Mouse (Mus musculus): ENCODE measurements at regions not wholly inside any gene's neighbourhood (a gene's known extent, or its start where the extent isn't known, plus 50 kb on each side); places are given as distances from the start of the nearest gene placed in this dataset.

- H3K9me3 ChIP-seq (ENCODE audit: low read length): no peaks in the 10 kb centered on the region
- H3K4me3 ChIP-seq (ENCODE audit: low read length): no peak overlapping the region
- H3K4me1 ChIP-seq (ENCODE audit: insufficient read depth, low read length): no peaks in the 10 kb centered on the region
- H3K27me3 ChIP-seq (ENCODE audit: insufficient read depth, low read length): no peaks in the 10 kb centered on the region
- no peak for ATAC-seq (ENCODE audit: low FRiP score, low TSS enrichment)
- H3K27ac ChIP-seq (ENCODE audit: low read length): no peak overlapping the region
- 83% methylated on average over 4 of the region's 4 CpGs for WGBS
- no peak overlapping the region for H3K9ac ChIP-seq (replicated peaks; ENCODE audit: low read length)
- H3K36me3 ChIP-seq (ENCODE audit: insufficient read depth, low read length): no peaks in the 10 kb centered on the region
- H3K4me2 ChIP-seq (replicated peaks; ENCODE audit: low read depth, low read length): no peak overlapping the region
Observed at GRCm38 (mm10) chr14:98707574-98707973, 286.5 kb downstream of the Rpl36a-ps1 start.

- Histone ChIP-seq H3K27me3 (ENCODE audit: insufficient read depth, low read length) (no peaks in the 10 kb centered on the region), H3K36me3 (ENCODE audit: insufficient read depth, low read length) (no peaks in the 10 kb centered on the region), H3K9me3 (ENCODE audit: low read length) (no peaks in the 10 kb centered on the region), H3K27ac (ENCODE audit: low read length) (no peak overlapping the region), H3K9ac (replicated peaks; ENCODE audit: low read length) (no peak overlapping the region), H3K4me2 (replicated peaks; ENCODE audit: low read depth, low read length) (no peak overlapping the region), H3K4me1 (ENCODE audit: insufficient read depth, low read length) (no peaks in the 10 kb centered on the region), H3K4me3 (ENCODE audit: low read length) (no peak overlapping the region)
- ATAC-seq (ENCODE audit: low FRiP score, low TSS enrichment): no peak
- 68% methylated on average over 6 of the region's 6 CpGs for WGBS
Observed at GRCm38 (mm10) chr14:98703289-98703688, 290.8 kb downstream of the Rpl36a-ps1 start.

GRCm38 (mm10) chr14:98656533-98656932, 337.6 kb downstream of the Rpl36a-ps1 start:
- Histone ChIP-seq H3K36me3 (ENCODE audit: insufficient read depth, low read length) (no peaks in the 10 kb centered on the region), H3K4me3 (ENCODE audit: low read length) (no peak overlapping the region), H3K9me3 (ENCODE audit: low read length) (peaks cover 5% of the 10 kb centered on the region; the same call in 1 of the 2 replicates), H3K4me1 (ENCODE audit: insufficient read depth, low read length) (no peaks in the 10 kb centered on the region), H3K27me3 (ENCODE audit: insufficient read depth, low read length) (no peaks in the 10 kb centered on the region), H3K9ac (replicated peaks; ENCODE audit: low read length) (no peak overlapping the region), H3K4me2 (replicated peaks; ENCODE audit: low read depth, low read length) (no peak overlapping the region), H3K27ac (ENCODE audit: low read length) (no peak overlapping the region)
- 67% methylated on average over 4 of the region's 4 CpGs for WGBS
- ATAC-seq (ENCODE audit: low FRiP score, low TSS enrichment): no peak

- Histone ChIP-seq H3K9ac (replicated peaks; ENCODE audit: low read length) (no peak overlapping the region), H3K4me1 (ENCODE audit: insufficient read depth, low read length) (no peaks in the 10 kb centered on the region), H3K27me3 (ENCODE audit: insufficient read depth, low read length) (no peaks in the 10 kb centered on the region), H3K9me3 (ENCODE audit: low read length) (no peaks in the 10 kb centered on the region), H3K27ac (ENCODE audit: low read length) (no peak overlapping the region), H3K36me3 (ENCODE audit: insufficient read depth, low read length) (no peaks in the 10 kb centered on the region), H3K4me3 (ENCODE audit: low read length) (no peak overlapping the region), H3K4me2 (replicated peaks; ENCODE audit: low read depth, low read length) (no peak overlapping the region)
- 77% methylated on average over 6 of the region's 6 CpGs for WGBS
- ATAC-seq (ENCODE audit: low FRiP score, low TSS enrichment): no peak
Observed at GRCm38 (mm10) chr14:98654191-98654809, 339.8 kb downstream of the Rpl36a-ps1 start.

DNA sequence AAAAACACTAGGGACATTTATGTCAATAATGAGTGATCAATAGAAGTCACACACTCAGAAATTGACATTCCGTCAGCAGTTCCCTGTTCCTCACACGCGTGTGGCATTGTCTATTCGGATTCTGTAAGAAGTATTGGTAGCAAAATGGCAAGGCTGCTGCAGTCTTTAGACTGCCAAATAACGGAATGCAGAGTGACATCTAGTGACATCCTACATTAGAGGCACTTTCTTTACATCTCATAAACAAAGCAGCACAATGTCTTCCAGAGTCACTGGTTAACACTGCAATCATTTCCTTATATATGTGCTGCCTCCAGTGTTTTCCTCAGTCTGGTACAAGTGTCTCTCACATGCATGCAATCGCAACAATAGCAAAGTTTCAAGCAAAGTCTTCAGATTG, 342.9 kb downstream of the Rpl36a-ps1 start:
- 90% methylated on average over 6 of the region's 6 CpGs for WGBS
- no peak for ATAC-seq (ENCODE audit: low FRiP score, low TSS enrichment)
- no peak overlapping the region for H3K4me3 ChIP-seq (ENCODE audit: low read length)
- no peak overlapping the region for H3K4me2 ChIP-seq (replicated peaks; ENCODE audit: low read depth, low read length)
- no peak overlapping the region for H3K9ac ChIP-seq (replicated peaks; ENCODE audit: low read length)
- H3K9me3 ChIP-seq (ENCODE audit: low read length): no peaks in the 10 kb centered on the region
- no peak overlapping the region for H3K27ac ChIP-seq (ENCODE audit: low read length)
- H3K27me3 ChIP-seq (ENCODE audit: insufficient read depth, low read length): no peaks in the 10 kb centered on the region
- H3K36me3 ChIP-seq (ENCODE audit: insufficient read depth, low read length): no peaks in the 10 kb centered on the region
- H3K4me1 ChIP-seq (ENCODE audit: insufficient read depth, low read length): no peaks in the 10 kb centered on the region

DNA sequence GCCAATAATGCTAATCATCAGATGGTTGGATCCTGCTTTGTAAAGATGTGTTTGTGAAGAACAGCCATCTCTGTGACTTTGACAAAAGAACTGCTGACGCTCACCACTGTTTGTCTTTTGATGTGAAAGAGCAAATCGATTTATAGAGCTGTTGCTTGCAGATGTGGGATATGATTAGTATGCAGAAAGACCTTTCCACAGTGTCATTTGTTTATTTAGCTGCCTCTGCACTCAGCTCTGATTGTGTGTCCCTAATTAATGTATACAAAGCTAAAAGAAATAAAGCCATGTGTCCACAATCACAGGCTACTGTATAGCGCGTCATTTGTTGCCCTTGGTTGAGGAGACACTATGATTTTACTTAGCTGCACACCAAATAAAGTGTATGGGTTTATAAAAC, 343.6 kb downstream of the Rpl36a-ps1 start:
- Histone ChIP-seq H3K27ac (ENCODE audit: low read length) (no peak overlapping the region), H3K27me3 (ENCODE audit: insufficient read depth, low read length) (no peaks in the 10 kb centered on the region), H3K9ac (replicated peaks; ENCODE audit: low read length) (no peak overlapping the region), H3K4me1 (ENCODE audit: insufficient read depth, low read length) (no peaks in the 10 kb centered on the region), H3K4me2 (replicated peaks; ENCODE audit: low read depth, low read length) (no peak overlapping the region), H3K36me3 (ENCODE audit: insufficient read depth, low read length) (no peaks in the 10 kb centered on the region), H3K4me3 (ENCODE audit: low read length) (no peak overlapping the region), H3K9me3 (ENCODE audit: low read length) (no peaks in the 10 kb centered on the region)
- WGBS: 75% methylated on average over 4 of the region's 4 CpGs
- no peak for ATAC-seq (ENCODE audit: low FRiP score, low TSS enrichment)

DNA sequence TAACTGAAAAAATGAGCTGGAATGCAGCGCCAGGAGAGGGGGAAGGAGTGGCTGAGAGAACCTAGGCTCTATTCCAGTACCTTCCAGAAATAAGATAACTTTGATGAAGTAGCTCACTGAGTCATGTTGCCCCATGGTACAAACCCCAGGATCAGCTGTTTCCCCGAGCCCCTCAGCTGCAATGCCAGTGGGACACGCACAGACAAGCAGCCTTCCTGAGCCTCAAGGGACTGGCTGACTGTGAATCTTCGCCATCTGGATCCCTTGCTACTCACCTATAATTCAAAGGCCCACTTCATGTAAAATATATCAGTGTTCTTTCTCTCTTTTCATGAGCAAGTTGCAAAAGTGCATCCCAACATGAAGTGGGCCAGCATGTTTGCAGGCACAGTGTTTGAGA, 346.5 kb downstream of the Rpl36a-ps1 start:
- H3K27me3 ChIP-seq (ENCODE audit: insufficient read depth, low read length): no peaks in the 10 kb centered on the region
- H3K27ac ChIP-seq (ENCODE audit: low read length): no peak overlapping the region
- 90% methylated on average over 4 of the region's 4 CpGs for WGBS
- no peak overlapping the region for H3K9ac ChIP-seq (replicated peaks; ENCODE audit: low read length)
- no peak overlapping the region for H3K4me3 ChIP-seq (ENCODE audit: low read length)
- H3K36me3 ChIP-seq (ENCODE audit: insufficient read depth, low read length): no peaks in the 10 kb centered on the region
- H3K4me1 ChIP-seq (ENCODE audit: insufficient read depth, low read length): 0 out of 2 replicates have a peak, but pooled peaks cover 2% of the 10 kb centered on the region
- ATAC-seq (ENCODE audit: low FRiP score, low TSS enrichment): no peak
- H3K9me3 ChIP-seq (ENCODE audit: low read length): no peaks in the 10 kb centered on the region
- H3K4me2 ChIP-seq (replicated peaks; ENCODE audit: low read depth, low read length): no peak overlapping the region

DNA sequence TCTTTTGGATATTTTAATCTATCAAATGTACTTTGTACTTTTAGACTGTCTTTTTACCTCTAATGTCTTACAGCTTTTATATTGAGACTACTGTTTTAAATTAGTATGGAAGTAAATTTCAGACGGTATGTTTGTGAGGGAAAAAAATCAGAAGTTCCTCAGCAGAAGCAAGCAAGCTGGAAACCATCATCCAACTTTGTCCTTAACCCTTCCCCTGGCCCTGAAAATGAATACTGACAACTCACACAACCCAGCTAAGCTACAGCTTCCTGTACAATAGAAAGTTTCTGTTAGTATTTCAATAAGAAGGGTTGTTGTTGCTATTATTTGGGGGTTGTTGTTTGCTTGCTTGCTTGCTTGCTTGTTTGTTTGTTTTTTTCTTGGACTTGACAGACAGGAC, 350.4 kb downstream of the Rpl36a-ps1 start:
- Histone ChIP-seq H3K4me3 (ENCODE audit: low read length) (no peak overlapping the region), H3K4me2 (replicated peaks; ENCODE audit: low read depth, low read length) (no peak overlapping the region), H3K27me3 (ENCODE audit: insufficient read depth, low read length) (no peaks in the 10 kb centered on the region), H3K9me3 (ENCODE audit: low read length) (no peaks in the 10 kb centered on the region), H3K27ac (ENCODE audit: low read length) (no peak overlapping the region), H3K36me3 (ENCODE audit: insufficient read depth, low read length) (no peaks in the 10 kb centered on the region), H3K9ac (replicated peaks; ENCODE audit: low read length) (no peak overlapping the region), H3K4me1 (ENCODE audit: insufficient read depth, low read length) (0 out of 2 replicates have a peak, but pooled peaks cover 2% of the 10 kb centered on the region)
- 30% methylated on average over 1 of the region's 1 CpGs for WGBS
- ATAC-seq (ENCODE audit: low FRiP score, low TSS enrichment): no peak

GRCm38 (mm10) chr14:98642661-98643331, 351.3 kb downstream of the Rpl36a-ps1 start:
- H3K27ac ChIP-seq (ENCODE audit: low read length): no peak overlapping the region
- H3K4me3 ChIP-seq (ENCODE audit: low read length): no peak overlapping the region
- H3K27me3 ChIP-seq (ENCODE audit: insufficient read depth, low read length): no peaks in the 10 kb centered on the region
- H3K9ac ChIP-seq (replicated peaks; ENCODE audit: low read length): no peak overlapping the region
- H3K9me3 ChIP-seq (ENCODE audit: low read length): no peaks in the 10 kb centered on the region
- no peaks in the 10 kb centered on the region for H3K36me3 ChIP-seq (ENCODE audit: insufficient read depth, low read length)
- no peak for ATAC-seq (ENCODE audit: low FRiP score, low TSS enrichment)
- 47% methylated on average over 4 of the region's 4 CpGs for WGBS
- no peak overlapping the region for H3K4me2 ChIP-seq (replicated peaks; ENCODE audit: low read depth, low read length)
- H3K4me1 ChIP-seq (ENCODE audit: insufficient read depth, low read length): 0 out of 2 replicates have a peak, but pooled peaks cover 2% of the 10 kb centered on the region

GRCm38 (mm10) chr14:98629026-98629425, 365.1 kb downstream of the Rpl36a-ps1 start:
- no peaks in the 10 kb centered on the region for H3K4me1 ChIP-seq (ENCODE audit: insufficient read depth, low read length)

More at GRCm38 (mm10) chr14:98629026-98629425, 365.1 kb downstream of the Rpl36a-ps1 start:
- WGBS: 75% methylated on average over 4 of the region's 4 CpGs
- no peak for ATAC-seq (ENCODE audit: low FRiP score, low TSS enrichment)
- no peak overlapping the region for H3K9ac ChIP-seq (replicated peaks; ENCODE audit: low read length)
- H3K36me3 ChIP-seq (ENCODE audit: insufficient read depth, low read length): no peaks in the 10 kb centered on the region
- no peaks in the 10 kb centered on the region for H3K9me3 ChIP-seq (ENCODE audit: low read length)
- H3K27ac ChIP-seq (ENCODE audit: low read length): no peak overlapping the region
- no peaks in the 10 kb centered on the region for H3K27me3 ChIP-seq (ENCODE audit: insufficient read depth, low read length)
- no peak overlapping the region for H3K4me2 ChIP-seq (replicated peaks; ENCODE audit: low read depth, low read length)
- no peak overlapping the region for H3K4me3 ChIP-seq (ENCODE audit: low read length)
